Mouse (Mus musculus) heart, adult 2 months (tissue): ENCODE data around the gene Ppl. TPM values are rescaled to one million over a fixed set of nuclear protein-coding genes. Genes with fewer than 3 reads are reported as not detected.

ENCODE experiments used
- DNase-seq, 2 experiments: peaks; one replicate each; pipeline ENCODE4 v3.0.0; 2021
- H3K27ac ChIP-seq: fragments of 200-600 bp; 2 replicates; pipeline ENCODE4 v1.8.1; 2022
- H3K27me3 ChIP-seq: fragments of 200-500 bp; 2 replicates; pipeline ENCODE4 v1.6.1; 2012; ENCODE audit warnings: mild to moderate bottlenecking, low read length, inconsistent platforms, mixed read lengths; ENCODE audit not compliant: control insufficient read depth, insufficient read depth
- H3K36me3 ChIP-seq: fragments of 200-500 bp; 2 replicates; pipeline ENCODE4 v1.6.1; 2012; ENCODE audit warnings: low read length, inconsistent platforms; ENCODE audit not compliant: control insufficient read depth, insufficient read depth
- H3K4me1 ChIP-seq: fragments of 200-500 bp; 2 replicates; pipeline ENCODE4 v1.6.1; 2011; ENCODE audit warnings: low read length; ENCODE audit not compliant: control insufficient read depth, insufficient read depth
- H3K4me3 ChIP-seq: fragments of 200-600 bp; 2 replicates; pipeline ENCODE4 v1.8.1; 2022
- H3K79me2 ChIP-seq: fragments of 200-500 bp; replicated peaks from 2 replicates; pipeline ENCODE4 v1.6.1; 2012; ENCODE audit warnings: mild to moderate bottlenecking, inconsistent platforms, low read length, moderate library complexity, mixed read lengths; ENCODE audit not compliant: control insufficient read depth, insufficient read depth
- H3K9ac ChIP-seq: fragments of 200-500 bp; 2 replicates; pipeline ENCODE4 v1.6.1; 2012; ENCODE audit warnings: low read depth, mild to moderate bottlenecking, control low read depth, inconsistent platforms, low read length, mixed read lengths
- CTCF ChIP-seq: fragments of 200-600 bp; IDR thresholded peaks from 2 replicates; pipeline ENCODE4 v1.8.1; 2022; ENCODE audit warnings: antibody characterized with exemption, mild to moderate bottlenecking, moderate library complexity
- EP300 ChIP-seq: fragments of 200-500 bp; IDR thresholded peaks from 2 replicates; pipeline ENCODE4 v1.6.1; 2011; ENCODE audit warnings: low read depth, low read length, control low read depth; ENCODE audit not compliant: insufficient read depth
- POLR2A ChIP-seq: fragments of 200-500 bp; IDR thresholded peaks from 2 replicates; pipeline ENCODE4 v1.6.1; 2011; ENCODE audit warnings: mild to moderate bottlenecking, low read depth, low read length, control low read depth; ENCODE audit not compliant: insufficient read depth
- WGBS: fragments of 180-500 bp; shearing (Covaris S2); methylation state at CpG from one replicate; pipeline ENCODE4 v1.1.7; 2018; 5-methylcytosine and 5-hydroxymethylcytosine counted together
- intact Hi-C: fragments of 180-260 bp; cut with DNase I; formaldehyde crosslinking; loops from one replicate; pipeline ENCODE4 v1.15.1; 2025
- polyA plus RNA-seq: library from polyadenylated mRNA; depleted of rRNA; stranded (reverse); fragments of >200 nt; gene quantifications from 2 replicates; pipeline ENCODE4 v1.2.3, GENCODE M21; 2012
- total RNA-seq, 2 experiments: library from RNA; stranded (reverse); gene quantifications; 2 replicates each; pipeline ENCODE4 v1.2.3; 2021

Ppl gene
- total and polyA plus RNA-seq, 3 experiments = 2.5 to 9.4 (median 4.5) TPM

DNA sequence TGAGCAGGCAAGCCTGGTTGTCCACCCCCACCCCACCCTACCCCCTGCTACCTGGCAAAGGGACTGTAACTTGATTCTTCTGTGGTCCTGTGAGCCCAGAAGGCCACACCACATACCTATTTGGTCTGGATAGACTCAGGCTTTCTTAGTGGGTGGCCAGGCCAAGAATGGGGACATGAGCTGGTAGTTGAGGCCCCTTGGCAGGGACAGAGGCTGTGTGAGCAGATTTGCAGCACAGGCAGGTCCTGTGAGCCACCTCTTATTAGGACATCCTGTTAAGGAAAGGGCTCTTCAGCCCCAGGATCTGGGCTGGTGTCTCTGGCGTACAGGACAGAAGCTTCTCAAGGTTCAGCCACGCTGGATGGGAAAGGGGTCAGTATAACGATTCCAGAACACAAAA lies 24.9 kb upstream of the Ppl start:
- Histone ChIP-seq H3K4me3 (no peak overlapping the region), H3K79me2 (no peaks in the 10 kb centered on the region), H3K4me1 (no peaks in the 10 kb centered on the region), H3K27ac (no peak overlapping the region), H3K9ac (no peak overlapping the region), H3K27me3 (no peaks in the 10 kb centered on the region), H3K36me3 (no peaks in the 10 kb centered on the region)
- DNase-seq = no peak
- 69% methylated on average over 3 of the region's 3 CpGs for WGBS
- TF ChIP-seq EP300 (no peak), POLR2A (no peak)
- intact Hi-C loops = no loop called here

DNA sequence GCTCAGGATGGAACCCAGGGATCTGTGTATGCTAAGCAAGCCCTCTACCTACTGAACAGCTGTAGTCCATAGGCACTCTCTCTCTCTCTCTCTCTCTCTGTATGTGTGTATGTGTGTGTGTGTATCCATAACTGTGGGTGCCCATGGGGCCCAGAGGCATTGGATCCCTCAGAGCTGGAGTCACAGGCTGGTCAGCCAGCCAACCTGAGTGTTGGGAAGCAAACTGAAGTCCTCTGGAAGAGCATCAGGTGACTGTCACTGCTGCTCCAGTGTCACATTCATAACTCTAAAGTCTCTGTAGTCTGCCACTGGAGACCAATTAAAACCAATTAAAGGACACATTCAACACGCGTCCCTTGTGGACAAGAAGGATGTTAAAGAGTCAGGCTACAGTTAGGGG lies 24.3 kb upstream of the Ppl start:
- Histone ChIP-seq H3K4me1 (no peaks in the 10 kb centered on the region), H3K4me3 (no peak overlapping the region), H3K36me3 (no peaks in the 10 kb centered on the region), H3K27me3 (no peaks in the 10 kb centered on the region), H3K9ac (no peak overlapping the region), H3K79me2 (no peaks in the 10 kb centered on the region), H3K27ac (no peak overlapping the region)
- TF ChIP-seq POLR2A = no peak
- intact Hi-C loops = no loop called here
- 75% methylated on average over 2 of the region's 2 CpGs for WGBS
- DNase-seq = no peak

DNA sequence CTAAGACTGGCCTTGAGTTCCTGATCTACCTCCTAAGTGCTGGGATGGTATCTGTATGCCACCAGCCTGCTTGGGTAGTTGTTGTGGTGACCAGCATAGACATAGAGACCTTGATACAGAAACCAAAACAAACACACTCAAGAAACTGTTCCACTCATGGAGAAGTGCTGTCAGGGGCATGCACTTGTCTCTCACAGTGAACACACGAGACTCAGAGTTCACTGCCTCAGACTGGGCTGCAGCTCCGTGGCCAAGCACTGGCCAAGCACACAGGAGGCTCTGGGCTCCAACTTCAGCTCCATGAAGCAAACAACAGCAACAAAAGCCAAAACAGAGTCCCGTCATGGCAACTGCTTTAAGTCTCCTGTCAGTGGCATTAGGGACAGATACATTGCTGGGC lies 22.8 kb upstream of the Ppl start:
- no peaks in the 10 kb centered on the region for H3K27me3 ChIP-seq
- H3K4me1 ChIP-seq = no peaks in the 10 kb centered on the region
- intact Hi-C loops = no loop called here
- no peak for DNase-seq
- H3K4me3 ChIP-seq = no peak overlapping the region
- H3K79me2 ChIP-seq = no peaks in the 10 kb centered on the region
- TF ChIP-seq EP300 = no peak
- no peak for TF ChIP-seq CTCF
- no peak for TF ChIP-seq POLR2A
- 38% methylated on average over 3 of the region's 3 CpGs for WGBS
- H3K36me3 ChIP-seq = no peaks in the 10 kb centered on the region
- no peak overlapping the region for H3K27ac ChIP-seq
- H3K9ac ChIP-seq = no peak overlapping the region

DNA sequence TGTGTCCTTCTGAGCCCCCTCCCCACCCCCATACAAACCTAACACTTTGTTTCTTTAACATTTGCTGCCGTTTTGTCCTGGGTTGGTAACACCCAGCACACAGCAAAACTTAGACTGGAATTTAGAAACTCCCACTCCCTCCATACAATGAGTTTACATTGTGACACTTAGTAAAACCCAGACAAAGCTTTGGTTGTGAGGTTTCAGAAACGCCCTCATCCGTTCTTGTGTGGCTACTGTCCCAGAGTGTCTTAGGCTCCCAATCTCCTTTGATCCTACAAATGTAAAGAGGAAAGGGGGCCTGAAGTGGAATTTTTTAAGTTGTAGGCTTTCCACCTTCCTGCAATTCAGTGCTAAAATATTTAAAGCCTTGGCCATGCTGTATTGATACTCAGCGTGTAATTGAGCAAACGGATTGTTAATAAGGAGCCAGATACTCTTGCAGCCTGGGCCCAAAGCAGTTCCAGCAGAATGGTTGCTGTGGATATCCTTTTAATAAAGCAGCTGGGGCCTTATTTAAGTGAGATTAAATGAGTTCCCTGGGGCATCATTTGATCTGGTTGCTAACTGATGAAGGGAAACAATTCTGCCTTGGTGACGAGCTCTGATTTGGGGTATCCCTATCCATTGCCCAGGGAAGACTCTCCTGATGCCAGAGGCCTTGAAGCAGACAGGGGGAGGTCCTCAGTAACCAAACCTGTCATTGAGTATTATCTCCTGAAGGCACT lies 21.2 kb upstream of the Ppl start:
- no peaks in the 10 kb centered on the region for H3K4me1 ChIP-seq
- no peaks in the 10 kb centered on the region for H3K79me2 ChIP-seq
- no peak for DNase-seq
- 54% methylated on average over 6 of the region's 6 CpGs for WGBS
- no peaks in the 10 kb centered on the region for H3K36me3 ChIP-seq
- no peak overlapping the region for H3K9ac ChIP-seq
- no peak overlapping the region for H3K27ac ChIP-seq
- intact Hi-C loops = no loop called here
- TF ChIP-seq EP300 (no peak), POLR2A (no peak)
- H3K4me3 ChIP-seq = no peak overlapping the region
- H3K27me3 ChIP-seq = no peaks in the 10 kb centered on the region

DNA sequence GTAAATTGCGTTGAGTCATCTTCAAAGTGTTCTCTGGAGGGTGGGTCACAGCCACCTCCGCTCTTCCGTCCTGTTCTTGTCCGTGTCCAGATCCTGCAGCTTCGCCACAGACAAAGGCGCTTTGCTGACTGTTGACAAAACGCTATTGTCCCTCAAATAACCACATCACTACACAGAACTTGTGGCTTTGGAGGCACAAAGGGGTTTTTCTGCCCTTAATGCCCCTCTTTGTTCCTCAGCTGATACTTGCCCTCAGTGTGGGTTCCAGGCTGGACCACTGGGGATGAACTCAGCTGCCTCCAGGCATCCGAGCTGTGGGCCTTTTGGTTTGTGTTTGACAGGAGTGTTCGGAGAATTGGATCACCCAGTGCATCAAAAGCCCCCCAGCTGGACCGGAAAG lies 18.3 kb upstream of the Ppl start:
- no peak for DNase-seq
- Histone ChIP-seq H3K4me1 (0 out of 2 replicates have a peak, but pooled peaks cover 1% of the 10 kb centered on the region), H3K79me2 (no peaks in the 10 kb centered on the region), H3K4me3 (no peak overlapping the region), H3K27me3 (no peaks in the 10 kb centered on the region), H3K36me3 (no peaks in the 10 kb centered on the region), H3K9ac (no peak overlapping the region), H3K27ac (no peak overlapping the region)
- 80% methylated on average over 10 of the region's 10 CpGs for whole genome bisulfite sequencing
- no peak for TF ChIP-seq EP300
- TF ChIP-seq POLR2A = no peak
- TF ChIP-seq CTCF = no peak
- intact Hi-C loops = no loop called here

DNA sequence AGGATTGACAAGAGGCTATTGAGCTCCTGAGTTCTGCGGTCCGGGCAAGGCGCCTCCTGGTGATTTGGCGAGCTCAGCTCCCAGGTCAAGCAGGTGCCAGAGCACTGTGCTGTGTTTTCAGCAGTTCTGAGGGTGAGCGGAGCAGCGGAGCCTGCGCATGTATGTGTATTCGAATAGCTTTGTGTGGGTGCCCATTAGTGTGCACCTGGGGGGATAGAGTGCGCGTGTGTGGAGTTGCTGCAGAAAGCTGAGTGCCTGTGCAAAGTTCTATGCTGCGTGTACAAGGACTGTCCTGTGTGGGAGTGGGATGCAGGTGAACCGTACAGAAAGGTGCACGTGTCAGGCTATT lies 14.8 kb upstream of the Ppl start, which contains the start of gene Sec14l5:
Gene Sec14l5 (plus strand): TSS at position 73 of the 349 bp plus-strand sequence.
- Histone ChIP-seq H3K36me3 (no peaks in the 10 kb centered on the region), H3K9ac (0 out of 2 replicates have a peak within 1 kb of the TSS, but pooled peaks have one; percentile 7), H3K4me3 (peak within 1 kb of the TSS; percentile 28), H3K79me2 (no peaks in the 10 kb centered on the region), H3K27ac (no peak within 1 kb of the TSS), H3K27me3 (no peaks in the 10 kb centered on the region), H3K4me1 (0 out of 2 replicates have a peak, but pooled peaks cover 1% of the 10 kb centered on the region)
- DNase-seq = no peak
- no peak for TF ChIP-seq CTCF
- no peak for TF ChIP-seq POLR2A
- TF ChIP-seq EP300 = no peak
- intact Hi-C loops = loop anchor here (2.0 to 5.0 kb wide), 2 partner anchors 48 to 90 kb away; no protein-coding TSS in a partner anchor
- 11% methylated on average over 13 of the region's 13 CpGs for WGBS
